Mouse (Mus musculus) CH12.LX (cell line): ENCODE measurements around the gene Ttc16.

Experiments
- CHD2 ChIP-seq: IDR thresholded peaks from 2 replicates; pipeline ENCODE4 v1.6.1; 2011; ENCODE audit warnings: low read length, improper control_type of control experiment
- CTCF ChIP-seq, 2 experiments: IDR thresholded peaks in 1 of 2; conservative IDR thresholded peaks in 1 of 2; 2 replicates each; pipeline ENCODE4 v1.5.1; 2011 to 2012; ENCODE audit warnings: low read depth in 2 of 2, low read length in 2 of 2, improper control_type of control experiment in 1 of 2, inconsistent platforms in 1 of 2, mild to moderate bottlenecking in 1 of 2, moderate library complexity in 1 of 2
- ELF1 ChIP-seq: IDR thresholded peaks from 2 replicates; pipeline ENCODE4 v1.6.1; 2014; ENCODE audit warnings: low read depth, mild to moderate bottlenecking, inconsistent platforms, low read length, improper control_type of control experiment
- EP300 ChIP-seq: IDR thresholded peaks from 2 replicates; pipeline ENCODE4 v1.6.1; 2011; ENCODE audit warnings: low read length, improper control_type of control experiment
- GABPA ChIP-seq: IDR thresholded peaks from 2 replicates; pipeline ENCODE4 v1.6.1; 2012; ENCODE audit warnings: low read depth, low read length, improper control_type of control experiment, inconsistent platforms; ENCODE audit not compliant: insufficient replicate concordance
- HCFC1 ChIP-seq: IDR thresholded peaks from 2 replicates; pipeline ENCODE4 v1.6.1; 2012; ENCODE audit warnings: low read depth, mild to moderate bottlenecking, inconsistent platforms, low read length, improper control_type of control experiment
- MAZ ChIP-seq: IDR thresholded peaks from 2 replicates; pipeline ENCODE4 v1.6.1; 2012; ENCODE audit warnings: low read depth, mild to moderate bottlenecking, inconsistent platforms, low read length, improper control_type of control experiment, moderate library complexity
- POLR2A ChIP-seq: IDR thresholded peaks from 2 replicates; pipeline ENCODE4 v1.6.1; 2011; ENCODE audit warnings: low read depth, mild to moderate bottlenecking, improper control_type of control experiment, low read length
- RAD21 ChIP-seq: IDR thresholded peaks from 2 replicates; pipeline ENCODE4 v1.6.1; 2011; ENCODE audit warnings: low read depth, mild to moderate bottlenecking, low read length, improper control_type of control experiment, moderate library complexity
- TBP ChIP-seq: conservative IDR thresholded peaks from 2 replicates; pipeline ENCODE4 v1.6.1; 2011; ENCODE audit warnings: low read depth, low read length, improper control_type of control experiment
- TCF12 ChIP-seq: IDR thresholded peaks from 2 replicates; pipeline ENCODE4 v1.6.1; 2014; ENCODE audit warnings: low read depth, mild to moderate bottlenecking, inconsistent platforms, low read length, improper control_type of control experiment
- UBTF ChIP-seq: IDR thresholded peaks from 2 replicates; pipeline ENCODE4 v1.6.1; 2012; ENCODE audit warnings: low read depth, mild to moderate bottlenecking, inconsistent platforms, low read length, improper control_type of control experiment, moderate library complexity
- USF1 ChIP-seq: IDR thresholded peaks from 2 replicates; pipeline ENCODE4 v1.6.1; 2014; ENCODE audit warnings: low read depth, mild to moderate bottlenecking, inconsistent platforms, low read length, improper control_type of control experiment
- ZMIZ1 ChIP-seq: IDR thresholded peaks from 2 replicates; pipeline ENCODE4 v1.6.1; 2012; ENCODE audit warnings: low read depth, mild to moderate bottlenecking, inconsistent platforms, low read length, improper control_type of control experiment

DNA sequence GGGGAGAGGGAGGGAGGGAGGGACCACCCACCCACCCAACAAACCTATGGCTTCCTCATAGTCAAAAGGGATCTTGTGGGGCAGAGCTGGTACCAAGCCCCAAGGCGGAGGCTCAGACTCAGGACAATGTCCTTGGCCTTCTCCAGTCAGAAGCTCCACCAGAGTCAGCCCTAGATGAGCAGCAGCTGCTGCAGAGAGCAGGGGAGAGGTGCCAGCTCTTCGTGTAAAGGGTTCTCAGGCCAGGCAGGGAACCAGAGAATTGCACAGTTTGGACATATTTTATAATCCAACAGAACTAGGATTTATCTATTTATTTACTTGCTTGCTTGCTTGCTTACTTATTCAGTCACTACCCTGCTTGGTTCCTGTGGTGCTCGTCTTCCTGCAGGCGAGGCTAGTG, 36.1 kb downstream of the Ttc16 start:
- TF ChIP-seq CTCF (conservative IDR thresholded peaks at IDR 0.05 in 1 of 2, IDR thresholded peaks at IDR 0.05 in 1 of 2; ENCODE audit: low read depth in 2 of 2, low read length in 2 of 2) = no peak
- TF ChIP-seq UBTF = no peak
- no peak for TF ChIP-seq CHD2
- TF ChIP-seq HCFC1 = no peak
- TF ChIP-seq RAD21 = no peak
- TF ChIP-seq TBP = no peak
- no peak for TF ChIP-seq TCF12
- no peak for TF ChIP-seq ELF1
- no peak for TF ChIP-seq USF1
- no peak for TF ChIP-seq EP300
- no peak for TF ChIP-seq POLR2A
- TF ChIP-seq ZMIZ1 = no peak
- no peak for TF ChIP-seq MAZ
- no peak for TF ChIP-seq GABPA
